Mouse (Mus musculus) heart, adult 2 months (tissue): ENCODE results near the gene Gm29094.

Source experiments
- CTCF ChIP-seq: fragments of 200-600 bp; IDR thresholded peaks from 2 replicates; pipeline ENCODE4 v1.8.1; 2022; ENCODE audit warnings: antibody characterized with exemption, mild to moderate bottlenecking, moderate library complexity
- POLR2A ChIP-seq: fragments of 200-500 bp; IDR thresholded peaks from 2 replicates; pipeline ENCODE4 v1.6.1; 2011; ENCODE audit warnings: mild to moderate bottlenecking, low read depth, low read length, control low read depth; ENCODE audit not compliant: insufficient read depth

DNA sequence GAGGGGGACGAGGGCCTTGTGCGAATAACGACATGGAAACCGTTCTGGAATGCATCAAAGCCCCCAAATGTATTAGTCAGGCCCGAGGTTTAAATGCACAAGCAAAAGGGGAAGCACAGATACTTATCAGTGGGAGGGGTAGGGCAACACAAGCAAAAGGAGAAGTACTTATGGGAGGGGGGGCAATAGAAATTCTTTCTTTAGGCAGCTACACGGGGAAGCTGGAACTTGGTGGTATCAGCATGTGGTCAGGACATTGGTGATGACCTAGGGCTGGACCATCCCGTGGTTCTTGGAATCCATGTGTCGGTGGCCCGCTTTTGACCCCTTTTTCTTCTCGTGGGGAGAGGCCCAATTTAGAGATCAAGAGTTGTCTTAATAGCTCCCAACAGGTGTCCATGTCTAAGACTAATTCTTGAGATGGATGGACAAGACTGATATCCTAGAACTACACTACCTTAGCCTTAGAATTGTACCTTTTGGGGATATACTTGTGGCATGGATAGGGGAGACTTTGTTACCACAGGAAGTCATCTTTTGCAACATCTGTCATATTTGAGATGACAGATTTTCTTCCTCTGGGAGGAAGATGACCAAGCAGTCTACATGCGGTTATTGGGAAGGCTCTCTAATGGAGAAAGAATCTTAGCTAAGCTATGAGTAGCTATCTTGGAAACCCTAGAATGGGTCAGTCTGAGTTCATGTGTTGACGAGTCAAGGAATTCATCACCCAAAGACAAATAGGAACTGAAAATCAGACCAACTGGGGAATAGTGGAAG is 57.6 kb downstream of the Gm29094 start:
- TF ChIP-seq CTCF = no peak
- TF ChIP-seq POLR2A = no peak
